Mouse (Mus musculus): ENCODE data around the gene Serpine2.

Gene Serpine2

GRCm38 (mm10) chr1:79815446-79815845 lies 45.5 kb downstream of the Serpine2 start:
- DNase-seq (ENCODE audit: low spot score), result no peak

GRCm38 (mm10) chr1:79809447-79809846 lies 51.5 kb downstream of the Serpine2 start:
- DNase-seq (ENCODE audit: low spot score), result no peak

- no peak for DNase-seq (ENCODE audit: low spot score)
Measured at GRCm38 (mm10) chr1:79806865-79807264, 54.1 kb downstream of the Serpine2 start.

GRCm38 (mm10) chr1:79803614-79804013 lies 57.4 kb downstream of the Serpine2 start:
- no peak for DNase-seq (ENCODE audit: low spot score)

- DNase-seq (ENCODE audit: low spot score), result peak; percentile 27
Measured at GRCm38 (mm10) chr1:79802858-79803427, 58.0 kb downstream of the Serpine2 start.

GRCm38 (mm10) chr1:79797084-79797483 lies 63.9 kb downstream of the Serpine2 start:
- DNase-seq (ENCODE audit: low spot score), result no peak

GRCm38 (mm10) chr1:79786267-79786927 lies 74.6 kb downstream of the Serpine2 start:
- peak; percentile 42 for DNase-seq (ENCODE audit: low spot score)

GRCm38 (mm10) chr1:79782433-79782832 lies 78.5 kb downstream of the Serpine2 start:
- DNase-seq (ENCODE audit: low spot score), result peak; percentile 14

- DNase-seq (ENCODE audit: low spot score), result no peak
Measured at GRCm38 (mm10) chr1:79778011-79778410, 83.0 kb downstream of the Serpine2 start.

GRCm38 (mm10) chr1:79775927-79776458 lies 85.0 kb downstream of the Serpine2 start, which contains the start of the genes Mrpl44 and Wdfy1:
Mrpl44 (plus strand) TSS chr1:79776018.
Wdfy1 (minus strand) TSS chr1:79776143.
- peak; percentile 97 for DNase-seq (ENCODE audit: low spot score)

- no peak for DNase-seq (ENCODE audit: low spot score)
Measured at GRCm38 (mm10) chr1:79774164-79774780, 86.7 kb downstream of the Serpine2 start.

- no peak for DNase-seq (ENCODE audit: low spot score)
Measured at GRCm38 (mm10) chr1:79768231-79768630, 92.7 kb downstream of the Serpine2 start.

- DNase-seq (ENCODE audit: low spot score), result no peak
Measured at GRCm38 (mm10) chr1:79764483-79764882, 96.5 kb downstream of the Serpine2 start.

- no peak for DNase-seq (ENCODE audit: low spot score)
Measured at GRCm38 (mm10) chr1:79764031-79764430, 96.9 kb downstream of the Serpine2 start.

- no peak for DNase-seq (ENCODE audit: low spot score)
Measured at GRCm38 (mm10) chr1:79762282-79763250, 98.4 kb downstream of the Serpine2 start.

- DNase-seq (ENCODE audit: low spot score), result no peak
Measured at GRCm38 (mm10) chr1:79761917-79762271, 99.1 kb downstream of the Serpine2 start.

- DNase-seq (ENCODE audit: low spot score), result peak; percentile 92
Measured at GRCm38 (mm10) chr1:79761106-79761916, 99.7 kb downstream of the Serpine2 start.

GRCm38 (mm10) chr1:79760656-79761055 lies 100.3 kb downstream of the Serpine2 start:
- DNase-seq (ENCODE audit: low spot score), result no peak

GRCm38 (mm10) chr1:79759436-79759972 lies 101.5 kb downstream of the Serpine2 start:
- DNase-seq (ENCODE audit: low spot score), result no peak

GRCm38 (mm10) chr1:79759006-79759405 lies 102.0 kb downstream of the Serpine2 start:
- DNase-seq (ENCODE audit: low spot score), result no peak

GRCm38 (mm10) chr1:79757597-79757996 lies 103.4 kb downstream of the Serpine2 start:
- no peak for DNase-seq (ENCODE audit: low spot score)

Measured in embryo, embryonic 10 days (tissue).